Mouse (Mus musculus) heart, embryonic 10.5 days (tissue): Measurements from ENCODE around the gene Gm20388. TPM values are rescaled to one million over a fixed set of nuclear protein-coding genes. Genes with fewer than 3 reads are reported as not detected.

ENCODE experiments used
- DNase-seq: peaks from one replicate; pipeline ENCODE4 v3.0.0-alpha.2; 2017; ENCODE audit warnings: low spot score
- H3K27ac ChIP-seq: fragments of 300-500 bp; sonication (generic); 2 replicates; pipeline ENCODE4 v1.5.1; 2016; ENCODE audit warnings: mild to moderate bottlenecking
- H3K27me3 ChIP-seq: fragments of 300-500 bp; sonication (generic); 2 replicates; pipeline ENCODE4 v1.6.1; 2016; ENCODE audit warnings: mild to moderate bottlenecking; ENCODE audit not compliant: poor library complexity, insufficient read depth, severe bottlenecking
- H3K36me3 ChIP-seq: fragments of 300-500 bp; sonication (generic); 2 replicates; pipeline ENCODE4 v1.6.1; 2016; ENCODE audit warnings: mild to moderate bottlenecking, moderate library complexity
- H3K4me1 ChIP-seq: fragments of 300-500 bp; sonication (generic); 2 replicates; pipeline ENCODE4 v1.6.1; 2016; ENCODE audit warnings: mild to moderate bottlenecking
- H3K4me3 ChIP-seq: fragments of 300-500 bp; sonication (generic); 2 replicates; pipeline ENCODE4 v1.5.1; 2016; ENCODE audit warnings: mild to moderate bottlenecking, moderate library complexity
- H3K9me3 ChIP-seq: fragments of 300-500 bp; sonication (generic); 2 replicates; pipeline ENCODE4 v1.6.1; 2016; ENCODE audit warnings: mild to moderate bottlenecking, moderate library complexity
- WGBS: fragments of 180-500 bp; shearing (Covaris S2); methylation state at CpG from one replicate; pipeline ENCODE4 v1.1.7; 2016; 5-methylcytosine and 5-hydroxymethylcytosine counted together
- polyA plus RNA-seq: library from polyadenylated mRNA; unstranded; fragments of >200 nt; fragmentation: Nextera tagmentation; extraction: Ambion mirVana; gene quantifications from 2 replicates; pipeline ENCODE4 v1.2.1, GENCODE M21; 2016

Gene Gm20388
- polyA plus RNA-seq, 1 experiment from 2014 or later = 4.5 TPM

- H3K27ac ChIP-seq = no peak overlapping the region
- no peak overlapping the region for H3K4me3 ChIP-seq
- H3K4me1 ChIP-seq = peaks cover 68% of the 10 kb centered on the region
- H3K9me3 ChIP-seq = no peaks in the 10 kb centered on the region
- H3K36me3 ChIP-seq = peaks cover 59% of the 10 kb centered on the region
- no peaks in the 10 kb centered on the region for H3K27me3 ChIP-seq
- no peak for DNase-seq
- 84% methylated on average over 8 of the region's 8 CpGs for WGBS
These were observed 1884.8 kb downstream of the Gm20388 start for GRCm38 (mm10) chr8:121795461-121795860.

- 94% methylated on average over 11 of the region's 11 CpGs for WGBS
- H3K9me3 ChIP-seq = no peaks in the 10 kb centered on the region
- H3K4me3 ChIP-seq = no peak overlapping the region
- peaks cover 77% of the 10 kb centered on the region for H3K4me1 ChIP-seq
- H3K36me3 ChIP-seq = peaks cover 69% of the 10 kb centered on the region
- no peak for DNase-seq
- no peaks in the 10 kb centered on the region for H3K27me3 ChIP-seq
- no peak overlapping the region for H3K27ac ChIP-seq
These were observed 1885.8 kb downstream of the Gm20388 start for GRCm38 (mm10) chr8:121796406-121796805.

DNA sequence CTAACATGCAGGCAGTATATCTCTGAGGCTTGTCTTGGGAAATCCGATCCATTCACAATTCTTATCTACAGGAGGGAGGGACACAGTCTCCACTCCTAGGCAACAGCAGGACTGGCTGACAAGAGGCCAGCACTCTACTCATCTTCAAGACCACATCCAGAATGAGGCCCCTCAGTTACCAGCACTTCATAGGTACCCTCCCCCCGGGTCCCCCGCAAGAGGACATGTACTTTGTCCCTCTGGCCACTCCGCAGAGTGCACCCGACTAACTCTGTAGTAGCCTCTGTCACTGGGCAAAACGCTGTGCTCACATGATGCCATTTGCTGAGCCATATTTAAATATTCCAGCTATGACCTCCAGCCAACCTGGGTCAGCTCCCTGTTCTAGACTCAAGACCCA lies 1887.8 kb downstream of the Gm20388 start:
- Histone ChIP-seq H3K27me3 (no peaks in the 10 kb centered on the region), H3K4me3 (no peak overlapping the region), H3K9me3 (no peaks in the 10 kb centered on the region), H3K4me1 (peaks cover 64% of the 10 kb centered on the region), H3K27ac (peak overlapping the region; percentile 74), H3K36me3 (peaks cover 83% of the 10 kb centered on the region)
- DNase-seq = no peak
- 52% methylated on average over 6 of the region's 6 CpGs for WGBS

DNA sequence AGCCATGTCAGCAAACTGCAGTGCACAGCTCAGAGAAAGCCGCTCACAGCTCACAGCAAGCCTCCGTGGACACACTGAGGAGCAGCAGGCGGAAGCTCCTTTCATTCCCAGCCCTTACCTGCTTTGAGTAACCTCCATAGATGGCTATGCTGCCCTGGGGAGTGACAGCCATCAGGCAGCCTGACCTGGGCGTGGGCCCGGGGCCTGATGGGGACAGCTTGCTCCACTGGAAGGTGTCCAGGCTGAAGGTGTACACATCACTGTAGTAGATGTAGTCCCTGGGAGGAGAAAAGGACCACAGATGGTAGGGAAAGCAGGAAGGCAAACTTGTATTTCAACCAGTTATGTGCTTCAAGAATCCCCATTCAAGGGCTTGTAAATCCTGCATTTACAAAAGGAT lies 1894.2 kb downstream of the Gm20388 start:
- DNase-seq = no peak
- no peak overlapping the region for H3K4me3 ChIP-seq
- WGBS = 94% methylated on average over 5 of the region's 5 CpGs

DNA sequence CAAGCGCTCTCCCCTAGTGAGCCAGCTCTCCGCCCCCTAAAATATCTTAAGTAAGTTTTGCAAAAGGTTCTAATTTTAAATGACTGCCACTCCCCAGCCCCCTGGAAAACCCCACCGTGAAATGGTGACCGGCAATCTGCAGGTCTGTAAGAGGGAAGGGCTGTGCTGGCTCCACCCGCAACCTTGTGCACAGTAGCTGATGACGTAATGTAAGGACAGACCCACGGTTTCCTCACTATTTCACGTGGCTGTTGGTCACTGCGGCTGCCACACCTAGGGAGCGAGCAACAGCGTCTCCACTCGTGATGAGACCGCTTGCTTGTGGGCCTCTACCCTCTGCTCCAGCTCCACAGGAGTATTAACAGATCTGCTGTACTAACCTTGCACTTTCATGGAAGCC lies 1895.5 kb downstream of the Gm20388 start:
- no peaks in the 10 kb centered on the region for H3K27me3 ChIP-seq
- no peaks in the 10 kb centered on the region for H3K9me3 ChIP-seq
- H3K36me3 ChIP-seq = peaks cover 50% of the 10 kb centered on the region
- no peak overlapping the region for H3K4me3 ChIP-seq
- peaks cover 20% of the 10 kb centered on the region for H3K4me1 ChIP-seq
- DNase-seq = no peak
- H3K27ac ChIP-seq = no peak overlapping the region
- 93% methylated on average over 13 of the region's 13 CpGs for WGBS

More for the DNA sequence above, 1894.2 kb downstream of the Gm20388 start:
- Histone ChIP-seq H3K27ac (no peak overlapping the region), H3K27me3 (no peaks in the 10 kb centered on the region), H3K4me1 (peaks cover 33% of the 10 kb centered on the region), H3K9me3 (no peaks in the 10 kb centered on the region), H3K36me3 (peaks cover 61% of the 10 kb centered on the region)

DNA sequence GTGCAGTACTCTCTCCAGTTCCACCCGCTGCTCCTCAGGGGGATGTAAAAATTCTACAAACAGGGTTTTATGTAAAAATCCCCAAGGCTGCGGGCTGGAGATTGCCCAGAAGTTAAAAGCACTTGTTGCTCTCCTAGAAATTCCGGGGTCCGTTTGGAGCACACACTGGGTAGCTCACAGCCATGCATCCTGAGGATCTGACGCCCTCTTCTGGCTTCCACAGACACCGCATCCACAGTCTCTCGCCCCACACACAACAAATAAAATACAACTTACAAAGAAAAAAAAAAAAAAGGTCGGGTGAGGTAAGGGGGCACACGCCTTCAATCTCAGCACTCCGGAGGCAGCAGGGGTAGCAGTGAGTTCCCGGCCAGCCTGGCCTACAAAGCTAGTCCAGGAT lies 1897.4 kb downstream of the Gm20388 start:
- no peak overlapping the region for H3K27ac ChIP-seq
- H3K4me3 ChIP-seq = no peak overlapping the region
- no peaks in the 10 kb centered on the region for H3K9me3 ChIP-seq
- DNase-seq = no peak
- peaks cover 54% of the 10 kb centered on the region for H3K36me3 ChIP-seq
- H3K27me3 ChIP-seq = no peaks in the 10 kb centered on the region
- 74% methylated on average over 11 of the region's 11 CpGs for WGBS
- peaks cover 13% of the 10 kb centered on the region for H3K4me1 ChIP-seq

DNA sequence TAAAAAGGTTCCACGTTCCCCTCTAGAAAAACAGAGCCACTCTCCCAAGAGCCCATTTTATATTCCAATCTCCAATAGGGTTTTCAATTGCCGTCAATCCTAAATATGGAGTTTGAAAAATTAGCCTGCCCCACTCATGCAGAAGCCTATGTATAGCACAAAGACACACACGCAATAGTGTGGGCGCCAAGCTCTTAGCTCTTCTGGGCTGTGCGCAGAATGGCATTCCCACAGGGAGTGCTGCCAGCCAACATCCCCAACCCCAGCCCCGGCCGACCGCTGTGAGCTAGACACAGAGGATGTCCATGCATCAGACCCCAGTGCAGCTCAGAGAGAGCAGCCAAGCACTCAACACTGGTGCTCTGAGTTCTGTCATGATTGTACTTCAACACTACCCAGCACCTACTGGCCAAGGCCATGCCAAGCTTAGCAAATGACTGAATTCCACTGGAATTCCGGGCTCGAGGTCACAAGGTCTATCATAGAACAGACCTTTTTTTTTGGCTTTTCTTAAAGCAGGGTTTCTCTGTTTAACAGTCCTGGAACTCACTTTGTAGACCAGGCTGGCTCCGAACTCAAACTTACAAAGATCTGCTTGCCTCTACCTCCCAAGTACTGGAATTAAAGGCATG lies 1899.0 kb downstream of the Gm20388 start:
- no peaks in the 10 kb centered on the region for H3K27me3 ChIP-seq
- WGBS = 86% methylated on average over 11 of the region's 11 CpGs
- H3K9me3 ChIP-seq = no peaks in the 10 kb centered on the region
- no peak overlapping the region for H3K4me3 ChIP-seq
- DNase-seq = no peak
- H3K27ac ChIP-seq = no peak overlapping the region
- peaks cover 56% of the 10 kb centered on the region for H3K36me3 ChIP-seq
- peaks cover 13% of the 10 kb centered on the region for H3K4me1 ChIP-seq

GRCm38 (mm10) chr8:121811502-121811901 lies 1900.9 kb downstream of the Gm20388 start:
- H3K36me3 ChIP-seq = peaks cover 53% of the 10 kb centered on the region
- no peak for DNase-seq
- WGBS = 87% methylated on average over 3 of the region's 3 CpGs
- peaks cover 13% of the 10 kb centered on the region for H3K4me1 ChIP-seq
- H3K4me3 ChIP-seq = no peak overlapping the region
- H3K9me3 ChIP-seq = no peaks in the 10 kb centered on the region
- H3K27ac ChIP-seq = no peak overlapping the region
- no peaks in the 10 kb centered on the region for H3K27me3 ChIP-seq

GRCm38 (mm10) chr8:121811931-121812570 lies 1901.4 kb downstream of the Gm20388 start:
- H3K36me3 ChIP-seq = peaks cover 54% of the 10 kb centered on the region
- H3K4me1 ChIP-seq = peaks cover 13% of the 10 kb centered on the region
- H3K9me3 ChIP-seq = no peaks in the 10 kb centered on the region
- H3K27ac ChIP-seq = no peak overlapping the region
- H3K4me3 ChIP-seq = no peak overlapping the region
- WGBS = 93% methylated on average over 12 of the region's 12 CpGs
- no peaks in the 10 kb centered on the region for H3K27me3 ChIP-seq
- DNase-seq = no peak

GRCm38 (mm10) chr8:121818226-121818625 lies 1907.6 kb downstream of the Gm20388 start:
- no peaks in the 10 kb centered on the region for H3K4me1 ChIP-seq
- no peak for DNase-seq
- no peaks in the 10 kb centered on the region for H3K27me3 ChIP-seq
- H3K9me3 ChIP-seq = no peaks in the 10 kb centered on the region
- no peak overlapping the region for H3K27ac ChIP-seq
- no peak overlapping the region for H3K4me3 ChIP-seq
- 81% methylated on average over 7 of the region's 7 CpGs for WGBS
- peaks cover 68% of the 10 kb centered on the region for H3K36me3 ChIP-seq

- no peaks in the 10 kb centered on the region for H3K27me3 ChIP-seq
- DNase-seq = no peak
- no peak overlapping the region for H3K4me3 ChIP-seq
- H3K4me1 ChIP-seq = no peaks in the 10 kb centered on the region
- no peaks in the 10 kb centered on the region for H3K9me3 ChIP-seq
- 86% methylated on average over 6 of the region's 6 CpGs for WGBS
- peaks cover 42% of the 10 kb centered on the region for H3K36me3 ChIP-seq
- no peak overlapping the region for H3K27ac ChIP-seq
These were observed 1910.2 kb downstream of the Gm20388 start for GRCm38 (mm10) chr8:121820840-121821239.

DNA sequence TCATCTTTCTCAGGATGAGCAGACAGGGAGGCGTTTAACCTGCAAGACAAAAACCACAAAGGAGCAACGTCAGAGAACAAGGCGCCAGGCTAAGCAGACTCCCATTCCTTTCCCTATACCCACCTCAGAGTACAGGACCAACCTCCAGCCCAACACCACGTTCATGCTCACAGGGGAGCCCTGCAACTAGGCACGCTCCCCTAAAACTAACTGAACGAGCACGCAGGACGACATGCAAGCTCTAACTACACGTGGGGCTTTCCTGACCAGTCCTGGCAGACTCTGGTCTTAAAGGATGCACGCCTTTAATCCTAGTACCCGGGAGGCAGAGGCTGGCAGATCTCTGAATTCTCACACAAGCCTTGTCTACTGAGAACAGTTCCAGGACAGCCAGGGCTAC lies 1910.7 kb downstream of the Gm20388 start:
- H3K27me3 ChIP-seq = no peaks in the 10 kb centered on the region
- 87% methylated on average over 11 of the region's 11 CpGs for WGBS
- DNase-seq = no peak
- peaks cover 39% of the 10 kb centered on the region for H3K36me3 ChIP-seq
- H3K9me3 ChIP-seq = no peaks in the 10 kb centered on the region
- no peak overlapping the region for H3K4me3 ChIP-seq
- H3K27ac ChIP-seq = no peak overlapping the region
- H3K4me1 ChIP-seq = no peaks in the 10 kb centered on the region

DNA sequence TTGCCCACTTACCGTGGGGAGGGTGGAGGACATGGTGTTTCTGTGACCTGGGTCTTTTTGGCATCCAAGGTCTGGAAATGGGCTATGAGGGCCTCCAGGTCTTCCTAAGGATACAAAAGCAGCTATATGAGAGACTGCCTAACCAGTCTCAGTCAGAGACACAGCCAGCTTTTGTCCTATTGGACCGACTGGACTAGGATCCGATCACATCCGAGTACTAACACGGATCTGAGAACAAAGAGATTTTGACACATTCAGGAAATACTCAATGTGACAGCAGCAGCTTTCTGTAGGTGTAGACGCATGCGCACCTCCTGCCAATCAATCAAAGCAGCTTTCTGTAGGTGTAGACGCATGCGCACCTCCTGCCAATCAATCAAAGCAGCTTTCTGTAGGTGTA lies 1911.1 kb downstream of the Gm20388 start:
- no peaks in the 10 kb centered on the region for H3K4me1 ChIP-seq
- no peaks in the 10 kb centered on the region for H3K9me3 ChIP-seq
- H3K36me3 ChIP-seq = peaks cover 39% of the 10 kb centered on the region
- H3K27me3 ChIP-seq = no peaks in the 10 kb centered on the region
- 91% methylated on average over 9 of the region's 9 CpGs for WGBS
- no peak overlapping the region for H3K4me3 ChIP-seq
- no peak overlapping the region for H3K27ac ChIP-seq
- no peak for DNase-seq
